Mouse (Mus musculus) adipocyte (in vitro differentiated cells): ENCODE measurements at regions not wholly inside any gene's neighbourhood (a gene's known extent, or its start where the extent isn't known, plus 50 kb on each side); places are given as distances from the start of the nearest gene placed in this dataset.

Experiments used
- DNase-seq: peaks from one replicate; pipeline ENCODE4 v3.0.0-alpha.2; 2016; ENCODE audit warnings: low spot score

DNA sequence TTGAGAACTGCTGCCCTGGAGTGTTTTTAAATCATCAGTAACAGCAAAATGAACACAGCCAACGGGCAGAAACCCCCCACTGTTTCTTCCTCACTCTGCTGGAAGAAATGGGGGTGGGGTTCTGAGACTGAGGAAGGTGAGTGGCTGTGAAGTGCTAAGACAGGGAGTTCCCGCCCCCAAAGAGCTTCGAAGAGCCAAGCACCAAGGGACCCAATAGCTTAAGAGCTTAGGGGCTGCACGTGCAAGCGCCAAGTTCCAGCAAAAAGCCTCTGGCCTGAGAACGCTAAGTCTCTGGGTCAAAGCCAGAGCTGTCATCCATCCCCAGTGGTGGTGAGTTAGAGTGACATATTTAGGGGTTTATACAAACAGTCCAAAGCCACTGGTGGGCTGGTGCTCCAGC is 55.1 kb upstream of the Pcbd1 start:
- DNase-seq = no peak

- no peak for DNase-seq
Measured at GRCm38 (mm10) chr10:61028598-61028997, 60.5 kb upstream of the Pcbd1 start.

DNA sequence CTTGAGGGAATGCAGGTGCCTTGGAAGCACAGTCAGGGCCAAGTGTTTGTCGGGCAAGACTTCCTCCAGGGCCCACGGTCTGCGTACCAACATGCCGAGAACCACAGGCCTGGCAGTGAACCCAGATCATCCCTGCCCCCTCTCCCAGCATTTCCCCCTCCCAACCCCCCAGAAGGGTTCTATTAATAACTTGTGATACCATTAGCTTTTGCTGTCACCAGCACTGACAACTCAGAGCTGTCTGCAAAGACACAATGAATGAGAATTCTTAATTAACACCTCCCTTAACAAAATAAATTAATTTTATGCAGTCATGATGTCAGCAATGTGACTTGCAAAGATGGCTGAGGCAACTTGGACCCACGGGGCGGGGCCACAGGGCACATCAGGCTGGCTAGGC is 61.9 kb upstream of the Pcbd1 start:
- DNase-seq = no peak

- no peak for DNase-seq
Measured at GRCm38 (mm10) chr10:61025061-61025460, 64.1 kb upstream of the Pcbd1 start.

GRCm38 (mm10) chr10:61024166-61024565 is 65.0 kb upstream of the Pcbd1 start:
- no peak for DNase-seq

- no peak for DNase-seq
Measured at GRCm38 (mm10) chr10:61023431-61023830, 65.7 kb upstream of the Pcbd1 start.

GRCm38 (mm10) chr10:61019566-61019965 is 69.6 kb upstream of the Pcbd1 start:
- DNase-seq = no peak

DNA sequence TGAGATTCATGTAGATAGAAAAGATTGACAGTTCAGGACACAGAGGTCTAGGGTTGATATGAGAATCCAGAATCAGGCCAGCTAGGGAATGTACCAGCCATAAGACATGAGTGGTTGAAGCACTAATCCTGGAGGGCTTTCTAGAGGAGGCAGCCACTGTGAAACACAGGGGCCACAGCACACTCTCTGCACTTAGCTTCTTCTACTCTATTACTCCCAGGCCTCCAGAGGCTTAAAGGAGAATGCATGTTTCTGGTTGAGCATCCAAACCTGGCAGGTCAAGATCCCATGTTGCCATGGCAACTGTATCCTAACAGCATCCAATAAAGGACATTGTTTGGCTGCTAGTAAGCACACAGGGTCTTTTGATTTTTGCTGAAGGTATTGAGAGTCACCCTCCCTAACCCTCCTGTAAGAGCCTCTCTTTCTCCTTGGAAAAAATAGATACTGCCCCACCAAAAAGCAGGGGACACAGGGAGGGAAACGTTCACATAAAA is 76.9 kb upstream of the Pcbd1 start:
- DNase-seq = no peak

GRCm38 (mm10) chr10:61010697-61011096 is 78.4 kb upstream of the Pcbd1 start:
- DNase-seq = peak; percentile 8

GRCm38 (mm10) chr10:61007403-61007802 is 81.7 kb upstream of the Pcbd1 start:
- DNase-seq = no peak

DNA sequence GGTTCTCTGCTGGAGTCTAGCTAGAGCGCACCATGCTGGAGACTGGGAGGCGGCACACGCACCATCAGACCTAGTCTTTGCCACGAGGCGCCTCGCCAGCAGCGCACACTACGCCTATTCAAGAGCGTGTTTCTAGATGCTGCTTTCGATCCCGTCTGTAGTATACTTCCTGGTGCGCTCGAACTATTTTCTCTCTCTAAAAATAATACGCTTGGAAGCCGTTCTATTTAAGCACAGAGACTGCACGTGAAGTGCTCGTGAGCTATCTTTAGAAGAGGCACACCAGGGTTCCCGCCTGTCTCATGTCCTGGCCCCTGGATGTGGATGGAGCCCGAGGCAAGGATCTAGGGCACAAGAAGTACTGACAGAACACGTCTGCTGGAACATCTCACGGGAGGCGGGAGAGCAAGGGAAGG is 87.4 kb upstream of the Pcbd1 start:
- no peak for DNase-seq

GRCm38 (mm10) chr10:60997393-60997792 is 91.7 kb upstream of the Pcbd1 start:
- DNase-seq = no peak

GRCm38 (mm10) chr10:60995908-60996640 is 93.1 kb upstream of the Pcbd1 start:
- no peak for DNase-seq

DNA sequence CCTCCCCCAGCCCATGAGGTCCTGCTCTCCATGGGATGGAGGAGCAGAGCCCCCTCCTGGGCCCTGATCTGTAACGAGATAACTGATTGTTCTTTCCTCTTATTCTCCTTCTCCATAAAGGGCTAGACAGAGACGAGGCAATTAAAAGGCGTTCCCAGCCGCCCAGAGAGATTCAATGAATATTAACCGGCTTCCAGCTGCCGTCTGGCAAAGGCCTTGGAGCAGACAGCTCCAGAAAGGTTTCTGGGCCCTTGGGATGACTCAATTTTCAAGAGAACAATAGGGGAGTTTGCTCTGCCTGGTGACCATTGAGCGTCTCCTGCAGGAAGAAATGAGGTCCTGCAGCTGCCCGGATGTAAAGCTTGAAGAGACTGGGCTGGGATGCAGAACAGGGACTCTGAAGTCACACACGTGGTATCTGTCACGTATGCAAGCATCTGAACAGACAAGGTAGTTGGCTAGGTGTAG is 104.0 kb upstream of the Pcbd1 start:
- DNase-seq = no peak

GRCm38 (mm10) chr10:60981770-60982169 is 107.4 kb upstream of the Pcbd1 start:
- DNase-seq = no peak

DNA sequence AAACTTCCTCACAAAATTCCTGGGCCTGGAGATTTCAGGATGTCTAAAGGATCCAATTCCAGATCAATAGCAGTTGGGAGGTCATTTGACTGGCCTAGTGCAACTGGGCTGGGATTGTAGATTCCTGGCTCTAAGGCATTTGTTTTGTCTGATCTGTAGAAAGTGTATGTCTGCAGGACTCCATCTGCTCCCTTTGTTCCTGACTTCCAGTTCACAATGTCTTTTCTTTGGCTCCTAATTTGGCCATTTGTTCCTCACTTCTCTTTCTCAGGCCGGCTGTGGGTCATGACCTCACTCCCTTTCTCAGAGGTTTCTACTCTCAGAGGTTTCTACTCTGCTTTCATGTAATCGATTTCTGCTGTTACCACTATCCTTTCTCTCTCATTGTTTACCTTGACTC is 115.5 kb upstream of the Pcbd1 start:
- no peak for DNase-seq

- no peak for DNase-seq
Measured at GRCm38 (mm10) chr10:60964843-60965242, 124.3 kb upstream of the Pcbd1 start.

GRCm38 (mm10) chr10:60957820-60958233 is 126.4 kb upstream of the Unc5b start:
- DNase-seq = no peak

DNA sequence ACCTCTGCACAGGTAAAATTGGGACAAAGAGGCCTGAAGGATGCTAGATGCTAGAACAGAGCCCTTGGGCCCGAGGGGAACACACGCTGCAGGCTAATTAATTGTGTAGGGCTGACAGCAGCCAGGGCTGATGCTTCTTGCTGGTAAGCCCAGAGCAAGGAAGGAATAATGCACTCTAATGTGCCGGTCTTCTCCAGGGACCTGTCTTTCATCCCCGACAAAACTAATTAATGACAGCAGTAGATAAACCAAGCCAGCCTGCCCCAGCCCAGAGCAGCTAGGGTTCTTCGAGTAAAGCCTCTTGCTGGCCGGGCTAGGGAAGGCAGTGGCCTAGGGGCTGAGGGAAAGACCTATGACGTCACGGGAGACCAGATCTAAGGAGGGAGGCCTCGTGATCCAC is 124.1 kb upstream of the Unc5b start:
- no peak for DNase-seq

DNA sequence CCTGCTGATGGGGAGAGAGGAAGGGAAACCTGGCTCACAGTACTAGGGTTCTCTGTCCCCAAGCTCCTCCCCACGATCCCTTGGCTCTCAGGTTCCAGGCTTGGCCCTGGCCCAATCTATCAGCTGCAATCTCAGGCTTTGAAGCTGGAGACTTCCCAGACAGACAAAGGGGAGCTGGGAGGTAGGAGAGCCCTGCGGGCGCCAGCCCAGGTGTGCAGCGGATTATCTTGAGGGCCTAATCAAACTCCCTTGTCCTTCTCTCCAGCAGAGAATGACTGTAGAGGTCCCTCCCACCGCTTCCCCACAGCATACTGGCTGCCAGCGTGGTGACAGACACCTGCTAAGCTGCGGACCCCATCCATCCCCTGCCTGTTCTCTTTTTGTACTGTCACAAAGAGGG is 121.1 kb upstream of the Unc5b start:
- no peak for DNase-seq

DNA sequence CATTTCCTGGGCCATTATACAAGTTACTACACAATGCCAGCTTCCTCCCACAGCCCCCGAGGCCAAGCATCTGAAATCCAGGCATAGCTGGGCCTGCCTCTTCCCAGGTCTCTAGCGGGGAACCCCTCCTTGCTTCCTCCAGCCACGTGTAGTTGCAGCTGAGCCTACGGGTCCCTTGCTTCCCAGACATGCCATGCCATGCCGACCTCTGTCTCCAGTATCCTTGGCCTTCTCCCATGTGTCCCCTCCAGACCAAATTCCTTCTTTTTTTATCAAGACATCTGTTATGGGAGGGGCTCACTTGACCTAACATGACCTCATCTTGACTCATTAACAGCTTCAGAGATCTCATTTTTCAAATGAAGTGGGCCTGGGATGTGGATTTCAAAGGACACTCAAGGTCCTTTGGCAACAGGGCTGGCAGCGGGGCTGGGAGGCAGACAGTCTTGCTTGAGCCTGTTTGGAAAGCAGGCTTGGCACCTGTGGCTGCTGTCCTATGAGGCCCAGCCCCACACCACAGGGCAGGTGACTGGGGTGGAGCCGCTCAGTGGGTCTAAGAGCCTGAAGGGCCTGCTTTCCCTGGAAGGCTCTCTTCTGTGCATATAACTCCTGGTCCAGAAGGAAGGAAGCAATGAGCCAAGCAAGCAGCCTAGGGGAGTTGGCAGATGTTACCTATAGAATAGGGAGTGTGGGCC is 117.7 kb upstream of the Unc5b start:
- DNase-seq = no peak

DNA sequence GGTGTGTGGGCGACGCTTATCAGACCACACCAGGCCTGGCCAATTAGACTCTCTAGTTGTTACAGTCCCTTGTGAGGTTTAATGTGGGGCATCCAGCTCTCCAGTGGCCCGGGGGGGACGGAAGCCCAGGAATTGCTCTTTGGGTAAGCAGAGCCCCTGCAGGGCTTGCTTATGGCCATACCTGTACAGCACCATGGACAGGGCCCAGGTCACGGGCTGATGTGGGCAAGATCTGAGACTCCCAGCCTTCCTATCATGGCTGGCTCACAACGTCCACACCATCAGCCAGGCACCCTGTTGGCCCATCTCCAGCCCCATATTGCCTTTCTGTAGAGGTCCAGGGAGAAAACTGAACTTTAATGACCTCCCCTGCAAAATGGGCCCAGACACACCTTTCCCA is 111.7 kb upstream of the Unc5b start:
- no peak for DNase-seq

DNA sequence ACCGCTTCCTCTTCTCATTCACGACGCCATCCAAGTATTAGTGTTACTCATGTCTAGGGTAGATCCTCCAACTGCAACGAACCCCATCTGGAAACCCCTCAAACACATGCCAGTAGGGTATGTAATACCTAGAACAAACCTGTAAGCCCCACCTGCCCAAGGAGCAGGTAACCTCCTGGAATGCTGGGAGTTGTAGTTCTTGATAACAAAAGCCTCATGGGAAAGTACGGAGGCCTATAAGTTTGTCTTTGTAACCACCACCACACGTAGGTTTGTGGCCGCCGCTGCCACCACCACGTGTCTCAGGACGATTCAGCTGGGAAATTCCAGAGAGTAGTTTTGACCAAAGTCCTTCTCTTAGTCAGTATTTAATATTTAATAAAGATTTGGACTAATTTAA is 107.4 kb upstream of the Unc5b start:
- no peak for DNase-seq

GRCm38 (mm10) chr10:60937517-60937866 is 106.1 kb upstream of the Unc5b start:
- peak; percentile 34 for DNase-seq
